Mouse (Mus musculus): ENCODE measurements around the gene Rfc4. TPM values are rescaled to one million over a fixed set of nuclear protein-coding genes. Genes with fewer than 3 reads are reported as not detected.

The Rfc4 gene
- polyA plus RNA-seq, 1 experiment, result 18.9 TPM

- H3K36me3 ChIP-seq (ENCODE audit: control insufficient read depth, insufficient read depth), result no peaks in the 10 kb centered on the region
- no peaks in the 10 kb centered on the region for H3K79me2 ChIP-seq (ENCODE audit: control insufficient read depth, insufficient read depth)
- no peaks in the 10 kb centered on the region for H3K27me3 ChIP-seq (ENCODE audit: control insufficient read depth, insufficient read depth, insufficient read length)
- TF ChIP-seq MYOD1 (IDR thresholded peaks at IDR 0.05; ENCODE audit: control insufficient read depth in 1 of 3, insufficient read length in 2 of 3, low read depth in 2 of 3) (no peak), TCF12 (IDR thresholded peaks at IDR 0.05; ENCODE audit: insufficient read depth, poor library complexity, severe bottlenecking) (no peak)
- H3K4me3 ChIP-seq, result no peak overlapping the region
- no peak overlapping the region for H3K4me2 ChIP-seq (ENCODE audit: low read depth)
- no peak overlapping the region for H3ac ChIP-seq (ENCODE audit: control insufficient read depth, insufficient read length)
These were observed 23.9 kb upstream of the Rfc4 start for GRCm38 (mm10) chr16:23151423-23151822.

DNA sequence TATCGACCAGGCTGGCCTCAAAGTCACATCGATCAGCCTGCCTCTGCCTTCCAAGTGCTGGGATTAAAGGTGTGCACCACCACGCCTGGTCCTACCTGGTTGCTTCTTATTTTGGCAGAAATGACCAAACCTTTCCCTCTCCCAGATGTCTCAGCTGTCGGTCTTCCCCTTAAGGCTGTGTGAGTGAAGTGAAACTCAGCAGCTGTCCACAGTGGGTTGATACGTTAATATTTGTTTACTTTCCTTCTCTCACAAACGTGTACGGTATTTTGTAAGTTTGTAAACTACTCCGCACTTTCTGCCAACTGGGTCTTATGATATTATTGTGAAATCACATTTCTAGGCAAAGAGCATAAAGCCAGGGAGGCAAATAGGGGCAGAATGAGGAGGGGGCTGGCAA lies 21.9 kb upstream of the Rfc4 start:
- no peak for TF ChIP-seq E2F4 (IDR thresholded peaks at IDR 0.05; ENCODE audit: insufficient read depth)
- TF ChIP-seq POLR2A (IDR thresholded peaks at IDR 0.05; ENCODE audit: insufficient read length, low read depth), result no peak
- Histone ChIP-seq H3K4me2 (ENCODE audit: low read depth) (no peak overlapping the region), H3K36me3 (ENCODE audit: control insufficient read depth, insufficient read depth) (no peaks in the 10 kb centered on the region), H3K27me3 (ENCODE audit: control insufficient read depth, insufficient read depth, insufficient read length) (no peaks in the 10 kb centered on the region), H3ac (ENCODE audit: control insufficient read depth, insufficient read length) (no peak overlapping the region), H3K4me3 (no peak overlapping the region), H3K79me2 (ENCODE audit: control insufficient read depth, insufficient read depth) (no peaks in the 10 kb centered on the region)

DNA sequence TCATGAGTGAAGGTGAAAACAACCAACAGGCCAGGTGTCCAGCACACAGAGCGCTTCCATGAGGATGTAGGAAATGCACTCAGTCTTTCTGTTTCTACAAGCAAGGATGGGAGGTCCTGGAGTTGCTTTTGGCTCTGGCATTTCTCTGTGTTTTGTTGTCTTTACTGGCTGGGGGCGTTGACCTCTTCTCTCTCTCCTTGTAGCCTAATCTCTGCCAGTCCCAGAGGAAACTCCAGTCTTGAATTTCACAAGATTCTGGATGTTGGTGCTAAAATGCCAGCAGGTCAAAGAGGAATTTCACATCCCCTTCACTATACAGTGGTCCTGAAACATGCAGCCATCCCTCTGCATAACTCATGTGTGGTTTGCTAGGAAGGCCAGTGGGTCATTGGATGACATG lies 21.4 kb upstream of the Rfc4 start:
- no peak for TF ChIP-seq MYOG (IDR thresholded peaks at IDR 0.05; ENCODE audit: control insufficient read depth in 1 of 3, insufficient read depth in 1 of 3, insufficient read length in 2 of 3, low read depth in 2 of 3)
- no peak for TF ChIP-seq SRF (IDR thresholded peaks at IDR 0.05; ENCODE audit: control insufficient read depth, insufficient read length, low read depth)
- no peak for TF ChIP-seq TCF12 (IDR thresholded peaks at IDR 0.05; ENCODE audit: insufficient read depth, poor library complexity, severe bottlenecking)
- TF ChIP-seq MYOD1 (IDR thresholded peaks at IDR 0.05; ENCODE audit: control insufficient read depth in 1 of 3, insufficient read length in 2 of 3, low read depth in 2 of 3), result no peak
- H3K27me3 ChIP-seq (ENCODE audit: control insufficient read depth, insufficient read depth, insufficient read length), result no peaks in the 10 kb centered on the region
- H3K36me3 ChIP-seq (ENCODE audit: control insufficient read depth, insufficient read depth), result no peaks in the 10 kb centered on the region
- no peaks in the 10 kb centered on the region for H3K79me2 ChIP-seq (ENCODE audit: control insufficient read depth, insufficient read depth)
- no peak overlapping the region for H3ac ChIP-seq (ENCODE audit: control insufficient read depth, insufficient read length)
- no peak overlapping the region for H3K4me2 ChIP-seq (ENCODE audit: low read depth)
- H3K4me3 ChIP-seq, result no peak overlapping the region

GRCm38 (mm10) chr16:23146280-23146679 lies 18.7 kb upstream of the Rfc4 start, which contains the start of gene Adipoq:
Gene Adipoq (plus strand): TSS chr16:23146536.
- Histone ChIP-seq H3K36me3 (ENCODE audit: control insufficient read depth, insufficient read depth) (no peaks in the 10 kb centered on the region), H3K79me2 (ENCODE audit: control insufficient read depth, insufficient read depth) (no peaks in the 10 kb centered on the region), H3ac (ENCODE audit: control insufficient read depth, insufficient read length) (no peak within 1 kb of the TSS), H3K4me3 (no peak within 1 kb of the TSS), H3K27me3 (ENCODE audit: control insufficient read depth, insufficient read depth, insufficient read length) (no peaks in the 10 kb centered on the region), H3K4me2 (ENCODE audit: low read depth) (no peak within 1 kb of the TSS)
- TF ChIP-seq MAX (IDR thresholded peaks at IDR 0.05; ENCODE audit: low read depth), result no peak
- TF ChIP-seq MYOD1 (IDR thresholded peaks at IDR 0.05; ENCODE audit: control insufficient read depth in 1 of 3, insufficient read length in 2 of 3, low read depth in 2 of 3), result no peak
- no peak for TF ChIP-seq USF1 (IDR thresholded peaks at IDR 0.05; ENCODE audit: low read depth)
- TF ChIP-seq CEBPB (IDR thresholded peaks at IDR 0.05; ENCODE audit: insufficient read depth, poor library complexity, severe bottlenecking), result no peak
- no peak for TF ChIP-seq MYOG (IDR thresholded peaks at IDR 0.05; ENCODE audit: control insufficient read depth in 1 of 3, insufficient read depth in 1 of 3, insufficient read length in 2 of 3, low read depth in 2 of 3)
- TF ChIP-seq REST (IDR thresholded peaks at IDR 0.05; ENCODE audit: insufficient read depth, insufficient read length), result no peak
- TF ChIP-seq E2F4 (IDR thresholded peaks at IDR 0.05; ENCODE audit: insufficient read depth), result no peak
- no peak for TF ChIP-seq SRF (IDR thresholded peaks at IDR 0.05; ENCODE audit: control insufficient read depth, insufficient read length, low read depth)
- TF ChIP-seq TCF3 (IDR thresholded peaks at IDR 0.05; ENCODE audit: insufficient read length, low read depth), result no peak
- no peak for TF ChIP-seq POLR2A (IDR thresholded peaks at IDR 0.05; ENCODE audit: insufficient read length, low read depth)
- TF ChIP-seq TCF12 (IDR thresholded peaks at IDR 0.05; ENCODE audit: insufficient read depth, poor library complexity, severe bottlenecking), result no peak
- no peak for TF ChIP-seq POLR2AphosphoS2 (IDR thresholded peaks at IDR 0.05; ENCODE audit: insufficient read length, low read depth)

DNA sequence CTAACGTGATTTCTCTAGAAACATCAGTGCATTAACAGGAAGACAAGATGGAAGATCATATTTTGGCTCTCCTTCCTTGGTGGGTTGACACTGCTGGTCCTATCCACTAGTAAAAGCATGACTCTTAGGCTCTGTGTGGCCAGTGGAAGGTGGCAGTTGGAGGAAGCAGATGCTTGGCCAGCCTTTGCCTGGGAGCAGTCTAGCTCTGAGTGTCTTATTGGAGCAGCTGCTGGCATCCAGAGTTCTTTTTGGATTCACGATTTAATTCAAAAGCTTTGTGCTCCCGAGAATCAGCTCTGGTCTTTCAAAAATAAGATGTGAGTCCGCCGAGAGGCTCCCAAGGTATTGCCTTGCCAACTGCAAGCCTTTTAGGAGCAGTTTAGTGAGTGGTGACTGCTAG lies 17.7 kb upstream of the Rfc4 start:
- H3ac ChIP-seq (ENCODE audit: control insufficient read depth, insufficient read length), result no peak overlapping the region
- H3K27me3 ChIP-seq (ENCODE audit: control insufficient read depth, insufficient read depth, insufficient read length), result no peaks in the 10 kb centered on the region
- no peaks in the 10 kb centered on the region for H3K36me3 ChIP-seq (ENCODE audit: control insufficient read depth, insufficient read depth)
- H3K4me3 ChIP-seq, result no peak overlapping the region
- no peak overlapping the region for H3K4me2 ChIP-seq (ENCODE audit: low read depth)
- no peak for TF ChIP-seq POLR2A (IDR thresholded peaks at IDR 0.05; ENCODE audit: insufficient read length, low read depth)
- no peak for TF ChIP-seq USF1 (IDR thresholded peaks at IDR 0.05; ENCODE audit: low read depth)
- TF ChIP-seq REST (IDR thresholded peaks at IDR 0.05; ENCODE audit: insufficient read depth, insufficient read length), result no peak
- no peak for TF ChIP-seq TCF12 (IDR thresholded peaks at IDR 0.05; ENCODE audit: insufficient read depth, poor library complexity, severe bottlenecking)
- TF ChIP-seq CEBPB (IDR thresholded peaks at IDR 0.05; ENCODE audit: insufficient read depth, poor library complexity, severe bottlenecking), result no peak
- TF ChIP-seq POLR2AphosphoS2 (IDR thresholded peaks at IDR 0.05; ENCODE audit: insufficient read length, low read depth), result no peak
- TF ChIP-seq SRF (IDR thresholded peaks at IDR 0.05; ENCODE audit: control insufficient read depth, insufficient read length, low read depth), result no peak
- TF ChIP-seq MYOG (IDR thresholded peaks at IDR 0.05; ENCODE audit: control insufficient read depth in 1 of 3, insufficient read depth in 1 of 3, insufficient read length in 2 of 3, low read depth in 2 of 3), result no peak
- TF ChIP-seq MAX (IDR thresholded peaks at IDR 0.05; ENCODE audit: low read depth), result no peak
- TF ChIP-seq E2F4 (IDR thresholded peaks at IDR 0.05; ENCODE audit: insufficient read depth), result no peak
- no peak for TF ChIP-seq TCF3 (IDR thresholded peaks at IDR 0.05; ENCODE audit: insufficient read length, low read depth)
- TF ChIP-seq MYOD1 (IDR thresholded peaks at IDR 0.05; ENCODE audit: control insufficient read depth in 1 of 3, insufficient read length in 2 of 3, low read depth in 2 of 3), result no peak
- H3K79me2 ChIP-seq (ENCODE audit: control insufficient read depth, insufficient read depth), result no peaks in the 10 kb centered on the region

Measured in myocyte (in vitro differentiated cells).